Mouse (Mus musculus) adrenal gland, adult (tissue): Measurements from ENCODE around the gene Zfp69.

Source experiments
- DNase-seq, 2 experiments: peaks; one replicate each; pipeline ENCODE4 v3.0.0; 2022 to 2023; ENCODE audit warnings: low spot score in 1 of 2; ENCODE audit not compliant: inconsistent age in 2 of 2

Gene Zfp69

GRCm38 (mm10) chr4:120951428-120951973, at the start of gene Zfp69:
TSS of gene Zfp69 (minus strand) at chr4:120951699.
- DNase-seq, result peak; percentile 93 to 97

- DNase-seq, result no peak
These were observed 49.5 kb upstream of the Zfp69 start for GRCm38 (mm10) chr4:121001042-121001441.

GRCm38 (mm10) chr4:120995911-120996310, 44.4 kb upstream of the Zfp69 start:
- peak in 1 of 2 experiments; percentile 69 for DNase-seq

GRCm38 (mm10) chr4:120993025-120993424, 41.5 kb upstream of the Zfp69 start:
- DNase-seq, result no peak

GRCm38 (mm10) chr4:120992284-120992683, 40.8 kb upstream of the Zfp69 start:
- DNase-seq, result no peak

DNA sequence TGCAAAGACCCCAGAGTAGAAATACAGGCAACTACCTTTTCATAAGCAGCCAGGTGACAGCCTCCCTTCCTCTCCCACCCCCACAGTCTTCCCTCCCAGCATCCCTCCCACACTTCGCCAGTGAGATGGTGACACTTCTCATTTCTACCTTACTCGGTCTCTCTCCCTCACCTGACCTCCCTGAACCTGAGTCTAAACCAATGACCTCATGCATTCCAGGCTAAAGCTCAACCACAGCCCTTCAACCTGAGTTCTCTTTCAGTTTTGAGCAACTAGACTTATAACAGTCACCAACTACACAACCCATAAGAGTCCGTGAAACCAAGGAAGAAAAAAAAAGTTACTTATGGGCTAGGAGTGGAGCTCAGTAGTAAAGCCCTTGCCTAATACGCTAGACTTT, 35.8 kb upstream of the Zfp69 start:
- no peak for DNase-seq

DNA sequence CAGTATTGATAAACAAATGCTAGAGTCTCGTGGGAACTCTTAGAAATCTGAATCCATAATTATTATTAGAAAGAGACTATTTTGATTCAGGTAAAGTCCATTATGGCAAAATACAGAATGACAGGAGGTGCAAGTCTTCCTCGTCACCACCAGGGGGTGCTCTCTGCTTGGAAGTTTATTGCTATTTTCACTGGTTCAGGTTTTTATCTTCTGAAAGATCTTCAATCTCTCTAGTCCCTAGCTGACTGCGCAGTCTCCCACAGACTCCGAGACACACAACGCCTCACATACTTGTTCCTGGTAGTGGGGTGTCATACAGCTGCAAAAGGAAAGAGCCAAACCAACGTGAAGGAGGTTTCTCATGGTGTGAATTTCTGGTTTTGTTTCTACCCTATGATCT, 34.9 kb upstream of the Zfp69 start:
- peak; percentile 36 to 79 for DNase-seq

- no peak for DNase-seq
These were observed 26.7 kb upstream of the Zfp69 start for GRCm38 (mm10) chr4:120978221-120978620.

- no peak for DNase-seq
These were observed 23.9 kb upstream of the Zfp69 start for GRCm38 (mm10) chr4:120975428-120975734.

DNA sequence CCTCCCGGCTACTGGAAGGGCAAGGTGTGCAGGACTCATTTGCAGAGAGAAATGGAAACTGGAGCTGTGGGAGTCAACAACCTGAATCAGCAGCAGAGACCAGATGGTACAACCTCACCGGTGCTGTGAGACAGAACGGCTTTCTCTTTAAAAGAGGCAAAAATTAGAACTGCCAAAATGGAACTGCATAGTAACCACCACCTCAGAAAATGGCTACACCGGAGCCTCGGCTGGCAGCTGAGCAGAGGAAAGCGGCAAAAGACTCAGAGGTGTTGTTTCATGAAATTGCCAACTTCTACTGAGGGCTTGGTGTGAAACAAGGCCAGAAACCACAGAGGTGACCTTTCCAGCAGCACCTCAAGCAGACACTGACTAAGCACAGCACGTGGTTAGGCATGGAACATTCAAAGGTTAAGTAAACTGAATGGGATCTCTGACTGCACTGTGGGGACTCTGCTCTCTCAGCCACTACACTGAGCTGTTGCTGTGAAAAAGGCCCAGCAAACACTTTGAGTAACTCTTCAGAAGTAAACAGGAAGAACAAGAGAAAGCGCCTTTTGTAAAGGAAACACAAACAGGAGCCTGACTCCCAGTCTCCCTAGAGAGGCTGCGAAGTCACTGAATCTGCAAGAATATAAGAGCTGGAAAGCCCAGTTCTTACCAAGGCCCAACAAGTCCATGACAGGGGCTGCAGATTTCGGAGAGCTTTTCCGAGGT, 23.4 kb upstream of the Zfp69 start:
- DNase-seq, result peak; percentile 64 to 74

GRCm38 (mm10) chr4:120971842-120972241, 20.3 kb upstream of the Zfp69 start:
- no peak for DNase-seq

DNA sequence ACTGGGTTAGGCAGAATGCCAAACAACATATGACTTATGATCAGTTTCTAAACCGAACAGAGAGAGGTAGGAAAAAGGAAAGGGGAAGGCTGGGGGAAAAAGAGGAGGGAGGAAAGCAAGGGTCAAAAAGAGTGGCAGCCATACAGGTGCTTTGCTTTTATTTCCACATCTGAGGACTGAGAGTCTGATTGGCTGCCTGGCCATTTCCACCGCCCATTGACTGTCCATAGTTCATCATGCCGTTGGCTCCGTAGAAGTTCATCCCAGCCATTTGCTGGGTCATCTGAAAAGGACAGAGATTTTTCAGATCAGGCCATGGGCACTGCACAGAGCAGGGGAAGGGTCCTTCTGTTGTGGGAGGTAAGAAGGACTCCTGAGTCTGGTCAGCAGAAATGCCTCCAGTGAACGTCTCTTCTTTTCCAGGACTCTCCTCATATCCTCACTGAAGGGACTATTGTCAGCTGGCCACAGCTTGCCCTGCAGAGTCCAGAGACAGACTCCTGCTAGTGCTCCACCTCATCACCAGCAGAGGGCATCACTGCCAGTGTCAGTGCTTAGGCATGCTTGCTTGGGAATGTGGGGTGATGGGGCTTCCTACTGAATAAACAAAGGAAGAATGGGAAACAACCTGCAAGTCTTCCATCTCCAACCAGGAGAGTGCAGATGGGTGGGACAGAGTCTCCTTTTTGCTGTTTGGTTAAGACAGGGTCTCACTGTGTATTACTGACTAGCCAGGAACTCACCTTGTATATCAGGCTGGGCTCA, 18.1 kb upstream of the Zfp69 start:
- peak; percentile 29 to 67 for DNase-seq

- peak in 1 of 2 experiments; percentile 17 for DNase-seq
These were observed 17.0 kb upstream of the Zfp69 start for GRCm38 (mm10) chr4:120968486-120968885.

- DNase-seq, result no peak
These were observed 4.1 kb upstream of the Zfp69 start for GRCm38 (mm10) chr4:120955586-120955985.

DNA sequence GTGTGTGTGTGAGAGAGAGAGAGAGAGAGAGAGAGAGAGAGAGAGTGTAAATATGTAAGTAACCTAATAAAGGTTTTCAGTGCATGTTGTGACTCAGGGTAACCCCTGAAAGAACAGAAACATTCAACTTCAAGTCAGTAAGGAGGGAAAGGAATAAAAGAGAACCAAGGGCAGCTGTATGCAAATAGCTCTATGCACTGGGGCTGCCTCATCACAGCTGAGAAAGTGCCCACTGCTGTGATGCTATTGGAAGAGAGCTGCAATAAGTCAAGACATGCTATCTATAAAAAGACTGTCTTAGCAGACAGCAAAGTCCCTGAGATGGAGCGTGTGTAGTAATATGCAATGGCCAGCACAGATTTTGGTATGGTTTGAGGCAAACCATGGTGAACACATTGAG, 2.2 kb upstream of the Zfp69 start:
- no peak for DNase-seq

DNA sequence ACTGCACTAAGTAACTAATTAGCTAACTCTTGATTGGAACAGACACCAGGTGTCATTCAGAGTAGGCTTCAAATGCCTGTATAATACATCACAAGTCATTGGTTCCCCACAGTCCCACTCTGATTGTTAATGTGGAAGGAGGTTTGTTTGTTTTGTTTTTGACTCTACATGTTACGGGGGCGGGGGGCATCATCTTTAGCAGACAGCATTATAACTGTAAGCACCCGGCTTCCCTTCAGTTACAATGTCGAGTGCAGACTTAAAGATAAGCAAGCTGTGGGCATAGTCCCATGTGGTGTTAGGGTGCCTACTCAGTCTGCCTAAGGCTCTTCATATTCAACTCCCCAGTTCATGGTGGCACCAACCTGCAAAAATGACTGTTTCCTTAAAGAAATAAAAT, 1.5 kb upstream of the Zfp69 start:
- no peak for DNase-seq

DNA sequence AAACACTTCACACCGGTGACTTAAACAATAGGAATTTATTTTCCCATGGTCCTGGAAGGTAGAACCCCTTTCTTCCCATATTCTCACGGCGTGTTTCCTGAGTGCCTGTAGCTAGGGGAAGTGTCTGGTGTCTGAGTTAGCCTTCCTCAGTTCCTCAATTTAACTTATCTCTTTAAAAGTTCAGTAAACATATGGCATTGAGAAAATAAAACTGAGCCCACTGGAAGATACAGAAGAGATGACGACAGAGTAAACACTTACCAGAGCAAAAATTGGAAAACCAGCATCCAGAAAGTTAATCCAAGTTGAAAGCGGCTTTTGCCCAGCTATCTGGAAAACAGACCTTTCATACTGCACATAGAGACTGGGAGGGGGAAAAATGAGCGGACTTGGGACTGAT, 664 bp upstream of the Zfp69 start:
- DNase-seq, result no peak

DNA sequence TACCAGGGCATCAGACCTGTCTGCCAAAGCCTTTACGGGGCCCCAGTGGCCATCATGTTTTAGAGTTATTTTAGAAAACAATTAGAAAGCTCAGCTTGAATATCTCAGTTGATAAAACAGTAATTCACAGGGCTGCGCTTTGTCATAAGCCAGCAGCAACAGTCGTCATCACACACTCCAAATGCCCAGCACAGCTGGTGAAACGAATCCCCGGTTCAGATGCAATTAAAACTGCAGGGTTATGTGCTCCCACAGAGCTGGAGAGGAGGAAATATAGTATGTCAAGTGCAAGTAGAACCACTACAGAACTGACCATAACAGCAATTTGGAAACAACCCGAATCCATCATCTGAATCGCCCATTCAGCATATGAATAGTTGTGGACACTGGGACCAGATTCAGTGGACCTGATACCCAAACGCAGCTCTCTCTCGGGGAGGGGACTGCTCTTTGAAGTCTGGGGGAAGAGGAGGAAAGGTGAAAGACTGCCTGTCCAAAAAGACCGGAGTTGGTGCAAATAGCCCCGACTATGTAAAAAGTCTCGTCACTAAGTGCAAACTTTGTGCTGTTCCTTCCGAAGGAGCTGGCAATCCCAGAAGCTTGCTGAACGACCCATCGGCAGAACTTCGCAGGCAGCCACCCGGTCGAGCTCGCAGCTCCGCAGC, 604 bp downstream of the Zfp69 start:
- DNase-seq, result no peak

- peak; percentile 29 to 51 for DNase-seq
These were observed 2.6 kb downstream of the Zfp69 start for GRCm38 (mm10) chr4:120948938-120949337.

DNA sequence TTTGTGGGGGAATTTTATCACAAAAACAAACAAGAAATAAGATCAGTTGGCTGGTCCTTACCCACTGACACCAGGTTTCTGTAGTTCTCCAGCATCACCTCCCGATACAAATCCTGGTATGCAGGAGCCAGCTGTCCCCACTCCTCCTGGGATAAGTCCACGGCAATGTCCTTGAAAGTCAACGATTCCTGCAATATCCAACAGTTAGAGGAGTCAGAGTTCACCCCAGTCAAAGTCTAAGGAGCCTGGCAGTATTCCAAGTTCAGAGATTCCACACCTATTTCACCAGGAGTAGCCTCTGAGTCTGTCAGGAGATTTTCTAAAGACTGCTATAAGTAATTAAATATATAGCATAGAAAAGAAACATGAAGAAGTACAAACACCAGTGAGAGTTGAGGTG, 16.5 kb downstream of the Zfp69 start:
- DNase-seq, result no peak

GRCm38 (mm10) chr4:120930736-120931135, 20.8 kb downstream of the Zfp69 start:
- no peak for DNase-seq

DNA sequence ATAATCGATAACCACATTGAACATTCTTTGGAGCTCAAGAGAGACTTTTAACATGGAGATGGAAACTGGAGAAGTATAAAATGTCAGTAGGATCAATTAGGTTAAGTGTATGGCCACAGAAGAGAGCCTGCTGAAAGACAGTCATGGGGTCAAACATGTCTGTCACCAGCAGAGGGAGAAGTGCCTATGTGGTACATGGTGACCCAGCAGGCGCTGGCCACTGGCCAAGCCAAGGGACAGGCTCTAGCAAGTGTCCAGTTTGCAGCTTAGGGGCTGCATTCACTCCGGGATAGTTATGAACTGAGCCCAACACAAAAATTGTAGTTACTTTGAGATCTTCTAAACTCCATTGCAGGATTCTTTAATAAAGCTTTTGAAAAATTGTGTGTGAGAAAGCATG, 22.8 kb downstream of the Zfp69 start:
- peak in 1 of 2 experiments; percentile 64 for DNase-seq
